Mouse (Mus musculus) cerebellum, adult 2 months (tissue): ENCODE data around the gene Fmnl2. TPM values are rescaled to one million over a fixed set of nuclear protein-coding genes. Genes with fewer than 3 reads are reported as not detected.

Source experiments
- DNase-seq, 2 experiments: peaks; one replicate each; pipeline ENCODE4 v3.0.0; 2021
- H3K27ac ChIP-seq: fragments of 200-500 bp; 2 replicates; pipeline ENCODE4 v1.5.1; 2012; ENCODE audit warnings: low read length, control low read depth, inconsistent platforms; ENCODE audit not compliant: insufficient read depth
- H3K27me3 ChIP-seq: fragments of 200-500 bp; 2 replicates; pipeline ENCODE4 v1.6.1; 2012; ENCODE audit warnings: inconsistent platforms, mild to moderate bottlenecking, low read length, moderate library complexity; ENCODE audit not compliant: control insufficient read depth, insufficient read depth
- H3K4me1 ChIP-seq: fragments of 200-500 bp; 2 replicates; pipeline ENCODE4 v1.6.1; 2011; ENCODE audit warnings: low read length; ENCODE audit not compliant: control insufficient read depth, insufficient read depth
- H3K4me3 ChIP-seq: fragments of 200-500 bp; replicated peaks from 2 replicates; pipeline ENCODE3; 2011; ENCODE audit warnings: mild to moderate bottlenecking, low read depth, low read length, control low read depth; ENCODE audit not compliant: insufficient read depth
- CTCF ChIP-seq: fragments of 200-500 bp; IDR thresholded peaks from 2 replicates; pipeline ENCODE4 v1.5.1; 2011; ENCODE audit warnings: low read depth, mild to moderate bottlenecking, control low read depth, low read length, moderate library complexity, borderline replicate concordance; ENCODE audit not compliant: insufficient read depth
- POLR2A ChIP-seq: fragments of 200-500 bp; IDR thresholded peaks from 2 replicates; pipeline ENCODE4 v1.6.1; 2011; ENCODE audit warnings: low read length, control low read depth, borderline replicate concordance; ENCODE audit not compliant: insufficient read depth
- WGBS: fragments of 180-500 bp; shearing (Covaris S2); methylation state at CpG from one replicate; pipeline ENCODE4 v1.1.7; 2018; 5-methylcytosine and 5-hydroxymethylcytosine counted together
- polyA plus RNA-seq: library from polyadenylated mRNA; depleted of rRNA; stranded (reverse); fragments of >200 nt; gene quantifications from 2 replicates; pipeline ENCODE4 v1.2.3, GENCODE M21; 2012

Gene Fmnl2
- polyA plus RNA-seq, 1 experiment: 25.3 TPM

DNA sequence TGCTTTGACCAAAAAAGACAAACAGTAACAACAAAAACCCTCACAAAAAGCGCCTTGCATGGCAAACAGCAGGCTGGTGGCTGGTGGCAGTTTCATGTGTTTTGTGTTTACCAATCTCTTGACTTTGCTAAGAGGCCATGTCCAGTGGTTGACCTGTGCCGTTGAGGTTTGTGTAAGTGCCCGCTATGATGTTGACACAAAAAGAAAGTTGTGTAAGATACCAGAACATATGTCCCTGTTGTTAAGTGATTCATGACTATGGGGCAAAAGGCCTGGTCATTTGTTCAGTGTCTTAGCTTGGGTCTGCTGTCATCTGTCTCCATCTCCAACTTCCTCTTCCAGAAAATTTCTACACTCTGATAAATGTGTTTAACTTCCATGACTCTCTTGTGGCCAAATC, 67.4 kb downstream of the Fmnl2 start:
- H3K4me1 ChIP-seq: peaks cover 6% of the 10 kb centered on the region
- no peak for DNase-seq
- no peaks in the 10 kb centered on the region for H3K27me3 ChIP-seq
- TF ChIP-seq CTCF: no peak
- TF ChIP-seq POLR2A: no peak
- no peak overlapping the region for H3K27ac ChIP-seq
- no peak overlapping the region for H3K4me3 ChIP-seq
- over 99% methylated on average over 3 of the region's 3 CpGs for WGBS

DNA sequence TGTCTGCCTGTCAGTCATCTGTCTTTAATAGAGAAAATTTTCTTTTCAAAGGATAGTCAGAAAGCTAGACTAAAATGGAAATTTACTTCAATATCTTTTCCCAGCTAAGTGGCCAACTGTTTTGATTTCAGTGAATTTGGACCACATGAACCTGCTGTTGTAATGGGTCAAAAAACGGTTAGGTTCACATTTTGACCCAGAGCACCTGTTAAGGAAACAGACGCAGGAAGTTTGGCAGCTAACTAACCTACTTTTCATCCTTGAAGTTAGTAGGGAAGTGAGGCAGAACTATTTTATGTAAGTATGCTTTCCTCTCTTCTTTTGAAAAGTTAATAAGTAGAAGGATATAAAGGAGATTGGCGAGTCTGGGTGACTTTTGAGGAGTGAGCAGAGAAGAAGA, 69.7 kb downstream of the Fmnl2 start:
- Histone ChIP-seq H3K4me1 (peaks cover 8% of the 10 kb centered on the region), H3K27me3 (no peaks in the 10 kb centered on the region), H3K4me3 (no peak overlapping the region), H3K27ac (no peak overlapping the region)
- TF ChIP-seq CTCF (no peak), POLR2A (no peak)
- no peak for DNase-seq
- 71% methylated on average over 3 of the region's 3 CpGs for WGBS

DNA sequence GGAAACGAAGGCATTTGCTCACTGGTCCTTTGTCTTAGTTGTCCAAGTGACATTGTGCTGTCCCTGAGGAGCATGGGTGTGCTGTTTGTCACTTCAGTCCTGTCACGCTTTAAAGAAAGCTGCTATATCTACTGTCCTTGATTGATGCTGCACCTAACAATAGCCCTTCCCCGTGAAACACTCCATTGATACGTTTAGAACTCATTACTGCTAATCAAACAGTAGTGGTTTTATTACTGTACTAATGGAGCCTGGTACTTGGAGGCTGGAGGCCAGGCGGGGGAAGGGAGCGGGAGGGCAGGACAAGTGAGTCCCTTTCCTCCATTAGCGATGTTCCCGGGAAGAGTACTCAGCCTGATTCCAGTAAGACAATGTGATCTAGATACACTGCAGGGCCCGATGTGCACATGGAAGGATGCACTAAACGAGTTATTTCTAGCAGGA, 70.2 kb downstream of the Fmnl2 start:
- Histone ChIP-seq H3K27me3 (no peaks in the 10 kb centered on the region), H3K4me1 (peaks cover 5% of the 10 kb centered on the region), H3K4me3 (no peak overlapping the region), H3K27ac (no peak overlapping the region)
- no peak for DNase-seq
- WGBS: 64% methylated on average over 10 of the region's 10 CpGs
- TF ChIP-seq POLR2A (no peak), CTCF (no peak)

DNA sequence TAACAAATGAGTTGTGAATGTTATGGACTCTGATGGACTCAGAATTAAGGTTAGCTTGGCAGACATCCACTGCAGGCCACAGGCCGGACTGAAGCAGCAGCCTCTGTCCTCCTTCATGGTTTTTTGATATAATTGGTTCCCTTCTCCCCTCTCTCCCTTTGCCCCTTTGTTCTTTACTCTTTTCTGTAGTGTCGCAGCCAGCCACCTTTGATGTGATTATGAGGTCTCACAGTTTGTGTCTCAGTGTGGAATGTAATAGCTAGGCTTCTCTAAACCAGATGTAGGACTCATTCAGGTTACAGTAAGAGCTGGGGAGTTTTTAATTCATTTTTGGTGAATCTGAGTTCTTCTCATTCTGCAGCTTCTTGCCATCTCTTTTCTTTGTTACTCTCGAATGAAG, 70.7 kb downstream of the Fmnl2 start:
- no peak overlapping the region for H3K4me3 ChIP-seq
- 0 out of 2 replicates have a peak overlapping the region, but pooled peaks have one; percentile 35 for H3K27ac ChIP-seq
- no peaks in the 10 kb centered on the region for H3K27me3 ChIP-seq
- WGBS: 76% methylated on average over 3 of the region's 3 CpGs
- peaks cover 5% of the 10 kb centered on the region for H3K4me1 ChIP-seq
- DNase-seq: no peak
- TF ChIP-seq CTCF: no peak
- no peak for TF ChIP-seq POLR2A

DNA sequence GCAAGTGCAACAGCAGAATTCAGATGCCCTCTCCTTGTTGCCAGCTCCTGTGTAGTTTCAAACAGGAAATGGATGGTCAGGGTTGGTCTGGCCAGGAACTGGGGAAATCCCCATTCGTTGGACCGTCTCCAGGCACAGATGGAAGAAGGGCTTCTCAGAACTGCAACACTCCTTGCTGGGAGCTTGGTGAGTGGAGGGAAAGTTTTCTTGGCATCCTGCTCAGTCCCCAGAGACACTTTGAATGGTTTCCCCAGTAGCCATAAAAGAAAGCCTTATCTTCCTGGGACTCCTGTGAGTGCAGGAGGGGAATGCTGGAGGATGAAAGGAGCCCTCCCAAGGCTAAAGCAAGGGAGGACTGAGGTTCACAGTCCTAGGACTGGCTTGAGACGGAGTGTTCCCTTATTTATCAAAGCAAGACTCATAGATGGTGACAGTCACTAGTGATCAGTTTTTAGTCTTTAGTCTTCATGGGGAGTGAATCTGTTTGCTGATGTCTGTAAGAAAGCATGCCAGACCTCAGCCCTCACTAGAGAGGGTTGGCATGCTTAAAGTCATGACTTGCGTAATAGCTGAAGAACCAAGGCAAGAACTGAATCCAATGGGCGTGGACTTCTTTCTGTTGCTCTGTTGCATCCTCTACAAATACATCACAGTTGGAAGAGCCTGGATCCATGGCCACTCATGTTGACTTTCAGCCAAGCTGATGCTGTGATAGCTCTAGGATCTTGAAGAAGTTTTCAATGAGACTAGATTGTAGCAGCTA, 72.6 kb downstream of the Fmnl2 start:
- H3K4me1 ChIP-seq: peaks cover 5% of the 10 kb centered on the region
- no peaks in the 10 kb centered on the region for H3K27me3 ChIP-seq
- H3K4me3 ChIP-seq: no peak overlapping the region
- peak; percentile 74 to 82 for DNase-seq
- TF ChIP-seq POLR2A (no peak), CTCF (no peak)
- WGBS: 46% methylated on average over 5 of the region's 5 CpGs
- H3K27ac ChIP-seq: no peak overlapping the region

DNA sequence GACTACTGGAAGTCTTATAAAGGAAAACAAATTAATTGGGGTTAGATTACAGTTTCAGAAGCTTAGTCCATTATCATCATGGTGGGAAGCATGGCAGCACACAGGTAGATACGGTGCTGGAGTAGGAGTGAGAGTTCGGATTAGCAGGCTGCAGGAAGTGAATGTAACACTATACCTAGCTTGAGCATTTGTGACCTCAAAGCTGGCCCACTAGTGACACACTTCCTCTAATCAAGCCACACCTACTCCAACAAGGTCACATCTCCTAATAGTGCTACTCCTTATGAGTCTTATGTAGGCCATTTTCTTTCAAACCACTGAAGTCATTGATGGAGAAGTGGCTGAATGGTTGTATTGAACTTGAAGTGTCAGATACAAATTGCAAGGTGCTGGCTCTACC, 73.7 kb downstream of the Fmnl2 start:
- no peak for DNase-seq
- Histone ChIP-seq H3K4me1 (peaks cover 5% of the 10 kb centered on the region), H3K27ac (no peak overlapping the region), H3K27me3 (no peaks in the 10 kb centered on the region), H3K4me3 (no peak overlapping the region)
- TF ChIP-seq CTCF: no peak
- TF ChIP-seq POLR2A: no peak
- 96% methylated on average over 2 of the region's 2 CpGs for WGBS

DNA sequence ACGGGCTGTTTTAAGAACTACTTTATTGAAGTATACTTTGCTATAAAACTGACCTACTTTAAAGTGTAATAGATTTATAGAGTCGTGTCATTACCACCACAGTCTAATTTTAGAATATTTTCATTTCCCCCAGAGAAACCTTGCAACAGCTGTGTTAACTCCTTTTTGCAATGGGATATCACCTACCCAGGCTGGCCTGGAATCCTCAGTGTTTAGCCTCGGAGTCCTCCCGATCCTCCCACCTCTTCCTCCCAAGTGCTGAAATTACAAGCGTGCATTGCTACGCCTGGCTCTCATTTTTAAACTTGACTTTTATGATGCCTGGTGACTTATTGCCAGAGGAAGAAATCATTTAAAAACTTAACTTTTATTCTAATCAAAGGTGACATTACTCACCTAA, 78.2 kb downstream of the Fmnl2 start:
- Histone ChIP-seq H3K4me3 (no peak overlapping the region), H3K27me3 (no peaks in the 10 kb centered on the region), H3K27ac (no peak overlapping the region), H3K4me1 (peaks cover 12% of the 10 kb centered on the region)
- TF ChIP-seq POLR2A (no peak), CTCF (no peak)
- 86% methylated on average over 6 of the region's 6 CpGs for WGBS
- no peak for DNase-seq

DNA sequence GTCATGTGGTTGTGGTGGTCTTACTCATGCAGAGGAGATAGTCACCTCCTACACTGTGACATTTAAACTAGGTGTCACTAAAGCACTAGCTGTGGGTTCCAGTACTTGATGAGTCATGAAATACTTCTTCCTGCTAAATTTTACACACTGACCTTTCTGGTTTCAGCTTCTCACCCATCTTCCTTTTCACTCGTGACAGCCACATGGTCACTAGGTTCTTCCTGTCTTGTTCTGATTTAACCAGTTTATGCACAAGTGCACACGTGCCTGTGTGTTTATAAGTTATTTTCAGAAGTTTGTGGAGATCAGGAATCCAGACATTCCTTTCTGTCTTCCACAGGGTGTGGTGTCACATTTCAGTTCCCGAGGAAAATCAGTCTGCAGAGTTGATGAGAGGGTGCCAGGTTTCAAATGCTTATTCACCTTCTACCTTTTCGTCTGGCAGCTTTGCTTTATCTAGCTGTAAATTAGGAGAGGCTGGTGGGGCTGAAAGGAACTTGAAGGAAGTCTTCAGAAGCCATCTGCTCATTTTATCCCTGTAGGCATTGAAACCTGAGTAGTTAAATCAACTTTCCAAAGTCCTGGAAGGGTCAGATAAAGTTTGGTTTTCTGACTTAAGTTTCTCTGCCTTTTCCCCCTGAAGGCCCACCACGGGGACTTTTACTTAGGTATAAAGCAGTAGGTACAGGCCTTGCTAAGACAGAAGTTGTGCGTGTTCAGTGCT, 80.9 kb downstream of the Fmnl2 start:
- Histone ChIP-seq H3K4me3 (no peak overlapping the region), H3K4me1 (peaks cover 15% of the 10 kb centered on the region), H3K27me3 (no peaks in the 10 kb centered on the region), H3K27ac (no peak overlapping the region)
- 44% methylated on average over 6 of the region's 6 CpGs for WGBS
- DNase-seq: peak in 1 of 2 experiments; percentile 37
- TF ChIP-seq POLR2A: no peak
- TF ChIP-seq CTCF: no peak
